Mouse (Mus musculus) CH12.LX (cell line): ENCODE data around the gene Dnaaf1. TPM values are rescaled to one million over a fixed set of nuclear protein-coding genes. Genes with fewer than 3 reads are reported as not detected.

Source experiments
- DNase-seq: peaks from one replicate; pipeline ENCODE4 v3.0.0-alpha.2; 2013; ENCODE audit errors: extremely low read depth
- H3K27ac ChIP-seq: 2 replicates; pipeline ENCODE4 v1.5.1; 2012; ENCODE audit warnings: low read depth, mild to moderate bottlenecking, control low read depth, moderate library complexity; ENCODE audit not compliant: insufficient read depth
- H3K27me3 ChIP-seq: replicated peaks from 2 replicates; pipeline ENCODE3; 2012; ENCODE audit warnings: inconsistent platforms
- H3K36me3 ChIP-seq, 2 experiments: replicated peaks in 1 of 2; 2 replicates each; pipeline versions ENCODE3 to v1.6.1; 2012; ENCODE audit warnings: inconsistent platforms in 1 of 2, low read length in 1 of 2, mild to moderate bottlenecking in 1 of 2, mixed read lengths in 1 of 2, moderate library complexity in 1 of 2; ENCODE audit not compliant: control insufficient read depth in 1 of 2, insufficient read depth in 1 of 2
- H3K4me1 ChIP-seq, 2 experiments: 2 replicates each; pipeline ENCODE4 v1.6.1; 2012; ENCODE audit warnings: inconsistent platforms in 1 of 2, moderate library complexity in 1 of 2; ENCODE audit not compliant: insufficient read depth in 2 of 2, control insufficient read depth in 1 of 2
- H3K4me2 ChIP-seq: 2 replicates; pipeline ENCODE4 v1.6.1; 2012; ENCODE audit warnings: low read depth, mild to moderate bottlenecking, control low read depth; ENCODE audit not compliant: poor library complexity, insufficient read depth, severe bottlenecking
- H3K4me3 ChIP-seq, 3 experiments: fragments of 150-350 bp in 1 of 3; sonication (generic) in 1 of 3; replicated peaks in 1 of 3; 2 replicates each; pipeline versions ENCODE3 to v1.5.1; 2011 to 2012; ENCODE audit warnings: low read depth in 2 of 3, low read length in 2 of 3, mild to moderate bottlenecking in 2 of 3, moderate library complexity in 2 of 3, control low read depth in 1 of 3, improper control_type of control experiment in 1 of 3, inconsistent platforms in 1 of 3, mixed read lengths in 1 of 3; ENCODE audit not compliant: poor library complexity in 1 of 3
- H3K79me2 ChIP-seq: replicated peaks from 2 replicates; pipeline ENCODE4 v1.6.1; 2012; ENCODE audit warnings: mild to moderate bottlenecking, moderate library complexity; ENCODE audit not compliant: control insufficient read depth, poor library complexity, insufficient read depth, severe bottlenecking; ENCODE audit errors: extremely low read depth
- H3K9ac ChIP-seq: 2 replicates; pipeline ENCODE4 v1.6.1; 2012; ENCODE audit warnings: low read depth, mild to moderate bottlenecking, control low read depth, moderate library complexity; ENCODE audit not compliant: insufficient read depth
- H3K9me3 ChIP-seq: replicated peaks from 2 replicates; pipeline ENCODE3; 2012; ENCODE audit warnings: low read length, inconsistent platforms, mixed read lengths
- BHLHE40 ChIP-seq: IDR thresholded peaks from 2 replicates; pipeline ENCODE4 v1.6.1; 2011; ENCODE audit warnings: mild to moderate bottlenecking, low read depth, low read length, improper control_type of control experiment
- EP300 ChIP-seq: IDR thresholded peaks from 2 replicates; pipeline ENCODE4 v1.6.1; 2011; ENCODE audit warnings: low read length, improper control_type of control experiment
- HCFC1 ChIP-seq: IDR thresholded peaks from 2 replicates; pipeline ENCODE4 v1.6.1; 2012; ENCODE audit warnings: low read depth, mild to moderate bottlenecking, inconsistent platforms, low read length, improper control_type of control experiment
- IRF4 ChIP-seq: IDR thresholded peaks from 2 replicates; pipeline ENCODE4 v1.6.1; 2014; ENCODE audit warnings: low read depth, mild to moderate bottlenecking, inconsistent platforms, low read length, improper control_type of control experiment
- JUN ChIP-seq: IDR thresholded peaks from 2 replicates; pipeline ENCODE4 v1.6.1; 2011; ENCODE audit warnings: low read depth, mild to moderate bottlenecking, low read length, improper control_type of control experiment, moderate library complexity; ENCODE audit not compliant: insufficient read depth
- KAT2A ChIP-seq: IDR thresholded peaks from 2 replicates; pipeline ENCODE4 v1.6.1; 2012; ENCODE audit warnings: low read length, improper control_type of control experiment, inconsistent platforms; ENCODE audit not compliant: insufficient replicate concordance
- MAFK ChIP-seq: IDR thresholded peaks from 2 replicates; pipeline ENCODE4 v1.6.1; 2011; ENCODE audit warnings: low read length, improper control_type of control experiment; ENCODE audit not compliant: insufficient replicate concordance
- MAZ ChIP-seq: IDR thresholded peaks from 2 replicates; pipeline ENCODE4 v1.6.1; 2012; ENCODE audit warnings: low read depth, mild to moderate bottlenecking, inconsistent platforms, low read length, improper control_type of control experiment, moderate library complexity
- MEF2A ChIP-seq: IDR thresholded peaks from 2 replicates; pipeline ENCODE4 v1.6.1; 2014; ENCODE audit warnings: low read depth, mild to moderate bottlenecking, inconsistent platforms, low read length, improper control_type of control experiment, borderline replicate concordance
- MXI1 ChIP-seq: IDR thresholded peaks from 2 replicates; pipeline ENCODE4 v1.6.1; 2011; ENCODE audit warnings: mild to moderate bottlenecking, low read depth, low read length, improper control_type of control experiment
- MYC ChIP-seq: IDR thresholded peaks from 2 replicates; pipeline ENCODE4 v1.6.1; 2011; ENCODE audit warnings: low read depth, mild to moderate bottlenecking, improper control_type of control experiment, low read length
- PAX5 ChIP-seq: IDR thresholded peaks from 2 replicates; pipeline ENCODE4 v1.6.1; 2012; ENCODE audit warnings: low read length, inconsistent platforms, mixed read lengths
- RCOR1 ChIP-seq: conservative IDR thresholded peaks from 2 replicates; pipeline ENCODE4 v1.6.1; 2012; ENCODE audit warnings: low read depth, mild to moderate bottlenecking, inconsistent platforms, low read length, improper control_type of control experiment
- SIN3A ChIP-seq: IDR thresholded peaks from 2 replicates; pipeline ENCODE4 v1.6.1; 2012; ENCODE audit warnings: low read length, improper control_type of control experiment, inconsistent platforms
- SMC3 ChIP-seq: IDR thresholded peaks from 2 replicates; pipeline ENCODE4 v1.6.1; 2011; ENCODE audit warnings: low read depth, low read length, improper control_type of control experiment
- UBTF ChIP-seq: IDR thresholded peaks from 2 replicates; pipeline ENCODE4 v1.6.1; 2012; ENCODE audit warnings: low read depth, mild to moderate bottlenecking, inconsistent platforms, low read length, improper control_type of control experiment, moderate library complexity
- ZKSCAN1 ChIP-seq: IDR thresholded peaks from 2 replicates; pipeline ENCODE4 v1.6.1; 2012; ENCODE audit warnings: low read depth, inconsistent platforms, low read length, improper control_type of control experiment, borderline replicate concordance
- dilution Hi-C: fragments of 300-500 bp; cut with MboI; formaldehyde crosslinking; loops from 2 replicates; pipeline ENCODE4 v1.14.3; 2020; ENCODE audit warnings: low sequenced_read_pairs; ENCODE audit not compliant: extremely low pct_unique_long_range_greater_than_20kb, extremely low pct_ligation_motif_present
- in situ Hi-C: fragments of 300-500 bp; cut with MboI; formaldehyde crosslinking; loops from 3 replicates; pipeline ENCODE4 v1.14.3; 2019; ENCODE audit warnings: low sequenced_read_pairs, low pct_ligation_motif_present, low pct_unique_long_range_greater_than_20kb, mixed read lengths
- polyA plus RNA-seq: library from polyadenylated mRNA; unstranded; fragments of >175 nt; gene quantifications from 2 replicates; pipeline ENCODE4 v1.2.1, GENCODE M21; 2012; ENCODE audit warnings: low read depth; ENCODE audit not compliant: insufficient read length
- total RNA-seq, 2 experiments: library from RNA; depleted of rRNA; stranded (reverse); fragments of 300-350 nt in 1 of 2; fragments of >200 nt in 1 of 2; gene quantifications; 2 replicates each; pipeline ENCODE4 v1.2.3; 2012 to 2014

Dnaaf1 gene
- total and polyA plus RNA-seq, 3 experiments, result 0.25 TPM; not detected in 2

DNA sequence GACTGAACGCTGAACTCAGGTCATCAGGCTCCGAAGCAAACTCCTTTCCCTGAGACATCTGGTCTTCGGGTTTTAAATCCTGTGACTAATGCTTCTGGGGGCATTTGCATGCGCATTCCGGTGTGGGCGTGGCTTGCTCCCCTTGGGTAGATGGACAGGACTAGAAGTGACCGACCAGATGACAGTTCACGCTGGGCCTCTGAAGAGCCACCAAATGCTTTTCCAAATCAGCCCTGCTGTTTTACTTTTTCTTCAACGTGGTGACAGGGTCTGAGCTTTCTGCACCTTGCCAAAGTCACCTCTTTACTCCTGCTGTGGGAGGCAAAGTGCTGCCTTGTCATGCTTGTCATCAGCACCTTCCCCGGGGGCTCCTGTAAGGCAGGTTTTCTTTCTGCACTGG is 13.8 kb downstream of the Dnaaf1 start:
- H3K79me2 ChIP-seq, result no peaks in the 10 kb centered on the region
- in situ Hi-C loops (no loop called here), dilution Hi-C loops (no loop called here)
- no peak for TF ChIP-seq HCFC1
- H3K9me3 ChIP-seq, result no peaks in the 10 kb centered on the region
- H3K27ac ChIP-seq, result no peak overlapping the region
- peaks cover 0 to 10% of the 10 kb centered on the region in 2 experiments; a peak in 2 of 4 replicates for H3K4me1 ChIP-seq
- no peaks in the 10 kb centered on the region for H3K36me3 ChIP-seq
- no peak for DNase-seq
- H3K4me3 ChIP-seq, result no peak overlapping the region
- H3K4me2 ChIP-seq, result no peak overlapping the region
- H3K27me3 ChIP-seq, result no peaks in the 10 kb centered on the region
- H3K9ac ChIP-seq, result no peak overlapping the region

DNA sequence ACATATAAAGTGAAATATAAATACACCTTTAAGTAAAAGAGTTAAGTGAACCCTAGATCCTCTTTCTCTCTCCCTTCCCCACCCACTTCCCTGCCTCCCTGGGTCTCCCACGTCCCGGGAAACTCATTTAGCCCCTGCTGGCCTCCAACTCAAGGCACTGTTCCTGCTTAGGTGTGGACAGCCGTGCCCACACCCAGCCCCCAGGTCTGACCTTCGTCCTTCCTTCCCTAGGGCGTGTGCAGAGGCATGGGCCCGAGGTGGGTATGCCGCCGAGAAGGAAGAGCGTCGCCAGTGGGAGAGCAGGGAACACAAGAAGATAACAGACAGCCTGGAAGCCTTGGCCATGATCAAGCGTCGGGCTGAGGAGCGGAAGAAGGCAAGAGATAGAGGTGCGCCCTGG is 15.3 kb downstream of the Dnaaf1 start:
- H3K79me2 ChIP-seq, result no peaks in the 10 kb centered on the region
- TF ChIP-seq JUN (no peak), RCOR1 (no peak)
- TF ChIP-seq, all 38 proteins: peak for 0
- Histone ChIP-seq H3K9ac (no peak overlapping the region), H3K27ac (no peak overlapping the region), H3K9me3 (no peaks in the 10 kb centered on the region), H3K4me2 (no peak overlapping the region), H3K4me1 (peaks cover 8 to 20% of the 10 kb centered on the region in 2 experiments), H3K4me3 (no peak overlapping the region), H3K27me3 (no peaks in the 10 kb centered on the region), H3K36me3 (peaks cover 0 to 2% of the 10 kb centered on the region in 2 experiments)
- in situ Hi-C loops, result no loop called here
- dilution Hi-C loops, result no loop called here
- no peak for DNase-seq

DNA sequence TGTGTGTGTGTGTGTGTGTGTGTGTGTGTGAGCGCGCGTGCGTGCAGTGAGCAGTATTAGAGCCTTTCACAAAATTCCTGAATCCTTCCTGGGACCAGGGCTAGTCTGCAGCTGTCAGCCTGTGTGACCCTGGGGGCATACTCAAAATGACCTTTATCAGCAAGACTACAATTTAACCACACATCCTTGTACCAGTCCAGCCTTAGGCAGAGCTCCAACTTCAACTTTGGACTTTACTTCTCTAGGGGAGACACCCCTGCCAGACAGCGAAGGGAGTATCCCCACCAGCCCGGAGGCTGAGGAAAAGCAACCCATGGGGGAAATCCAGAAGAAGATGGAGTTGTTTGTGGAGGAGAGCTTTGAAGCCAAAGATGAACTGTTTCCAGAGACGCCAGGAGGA is 16.4 kb downstream of the Dnaaf1 start:
- H3K27me3 ChIP-seq, result no peaks in the 10 kb centered on the region
- no peak for DNase-seq
- H3K36me3 ChIP-seq, result peaks cover under 1 to 12% of the 10 kb centered on the region in 2 experiments
- H3K9me3 ChIP-seq, result no peaks in the 10 kb centered on the region
- no peak for TF ChIP-seq HCFC1
- no peak for TF ChIP-seq EP300
- TF ChIP-seq MEF2A, result no peak
- no peak for TF ChIP-seq SIN3A
- no peak for TF ChIP-seq JUN
- no peak for TF ChIP-seq MAFK
- TF ChIP-seq UBTF, result no peak
- no peak for TF ChIP-seq SMC3
- no peak for TF ChIP-seq ZKSCAN1
- no peak for TF ChIP-seq MYC
- TF ChIP-seq PAX5, result no peak
- no peak for TF ChIP-seq KAT2A
- no peak for TF ChIP-seq MXI1
- TF ChIP-seq MAZ, result no peak
- no peak for TF ChIP-seq IRF4
- no peak for TF ChIP-seq BHLHE40
- dilution Hi-C loops (no loop called here), in situ Hi-C loops (no loop called here)
- H3K79me2 ChIP-seq, result no peaks in the 10 kb centered on the region
- H3K27ac ChIP-seq, result no peak overlapping the region
- no peak overlapping the region for H3K9ac ChIP-seq
- no peak overlapping the region for H3K4me2 ChIP-seq
- peaks cover 8 to 20% of the 10 kb centered on the region in 2 experiments for H3K4me1 ChIP-seq
- H3K4me3 ChIP-seq, result no peak overlapping the region
